Mouse (Mus musculus) neutrophil, adult 5-6 weeks (primary cell): ENCODE measurements around the gene Wsb2. TPM values are rescaled to one million over a fixed set of nuclear protein-coding genes. Genes with fewer than 3 reads are reported as not detected.
"Not testable (repeated sequence)": the region's sequence is repeated elsewhere in the genome, so short reads cannot be mapped to it uniquely, and the experiment has no call there.

Source experiments
- ATAC-seq: fragments of 151-379, 151-347 bp; 2 replicates; pipeline ENCODE4 v1.8.0; 2017; ENCODE audit warnings: mild to moderate bottlenecking, moderate TSS enrichment; ENCODE audit not compliant: insufficient number of reproducible peaks, poor library complexity, low FRiP score, severe bottlenecking; ENCODE audit errors: extremely low read depth
- total RNA-seq: library from RNA; stranded (forward); fragments of 200-1000 nt; gene quantifications from 2 replicates; pipeline ENCODE4 v1.2.3, GENCODE M21; 2017

The Wsb2 gene
- total RNA-seq, 1 experiment from 2014 or later: 24.2 TPM

- no peak for ATAC-seq
Observed at GRCm38 (mm10) chr5:117376331-117376761, 19.2 kb downstream of the Wsb2 start.

- ATAC-seq: peak; percentile 25
Observed at GRCm38 (mm10) chr5:117377731-117378130, 20.6 kb downstream of the Wsb2 start.

GRCm38 (mm10) chr5:117380199-117380598 is 23.1 kb downstream of the Wsb2 start:
- ATAC-seq: no peak

GRCm38 (mm10) chr5:117381785-117382184 is 24.7 kb downstream of the Wsb2 start:
- no peak for ATAC-seq

- ATAC-seq: no peak
Observed at GRCm38 (mm10) chr5:117383198-117383597, 26.1 kb downstream of the Wsb2 start.

GRCm38 (mm10) chr5:117388296-117388751 is 31.2 kb downstream of the Wsb2 start:
- ATAC-seq: peak; percentile 36; the same call in 1 of the 2 replicates

GRCm38 (mm10) chr5:117388877-117389276 is 31.8 kb downstream of the Wsb2 start, which contains the start of gene Rfc5:
Gene Rfc5 (minus strand): TSS chr5:117389047.
- ATAC-seq: peak; percentile 92

GRCm38 (mm10) chr5:117390895-117391294 is 33.8 kb downstream of the Wsb2 start:
- no peak for ATAC-seq

GRCm38 (mm10) chr5:117395834-117396233 is 38.7 kb downstream of the Wsb2 start:
- ATAC-seq: no peak

- ATAC-seq: no peak
Observed at GRCm38 (mm10) chr5:117396596-117397014, 39.5 kb downstream of the Wsb2 start.

- no peak for ATAC-seq
Observed at GRCm38 (mm10) chr5:117397371-117397770, 40.3 kb downstream of the Wsb2 start.

GRCm38 (mm10) chr5:117398007-117398550 is 41.0 kb downstream of the Wsb2 start:
- ATAC-seq: no peak

GRCm38 (mm10) chr5:117399281-117399680 is 42.2 kb downstream of the Wsb2 start:
- ATAC-seq: no peak

- no peak for ATAC-seq
Observed at GRCm38 (mm10) chr5:117403609-117404008, 46.5 kb downstream of the Wsb2 start.

- not testable (repeated sequence) for ATAC-seq
Observed at GRCm38 (mm10) chr5:117404671-117405070, 47.6 kb downstream of the Wsb2 start.

GRCm38 (mm10) chr5:117408216-117408615 is 51.1 kb downstream of the Wsb2 start:
- 0 out of 2 replicates have a peak, but pooled peaks have one; percentile 36 for ATAC-seq

GRCm38 (mm10) chr5:117409369-117409768 is 52.3 kb downstream of the Wsb2 start:
- no peak for ATAC-seq

GRCm38 (mm10) chr5:117413507-117414501 is 56.7 kb downstream of the Wsb2 start, which contains the start of gene Ksr2:
Gene Ksr2 (plus strand): TSS chr5:117414000.
- no peak for ATAC-seq

- no peak for ATAC-seq
Observed at GRCm38 (mm10) chr5:117414611-117415010, 57.5 kb downstream of the Wsb2 start.
